Mouse (Mus musculus) B cell, adult (primary cell): Measurements from ENCODE around the gene Cdc42ep3. TPM values are rescaled to one million over a fixed set of nuclear protein-coding genes. Genes with fewer than 3 reads are reported as not detected.

ENCODE experiments used
- total RNA-seq: library from RNA; stranded (reverse); gene quantifications from 4 replicates; pipeline ENCODE4 v1.2.4, GENCODE M21; 2023; ENCODE audit not compliant: inconsistent age

Cdc42ep3 gene
- total RNA-seq = 12.8 to 20.9 TPM (median 14.5 TPM) in 4 replicates

DNA sequence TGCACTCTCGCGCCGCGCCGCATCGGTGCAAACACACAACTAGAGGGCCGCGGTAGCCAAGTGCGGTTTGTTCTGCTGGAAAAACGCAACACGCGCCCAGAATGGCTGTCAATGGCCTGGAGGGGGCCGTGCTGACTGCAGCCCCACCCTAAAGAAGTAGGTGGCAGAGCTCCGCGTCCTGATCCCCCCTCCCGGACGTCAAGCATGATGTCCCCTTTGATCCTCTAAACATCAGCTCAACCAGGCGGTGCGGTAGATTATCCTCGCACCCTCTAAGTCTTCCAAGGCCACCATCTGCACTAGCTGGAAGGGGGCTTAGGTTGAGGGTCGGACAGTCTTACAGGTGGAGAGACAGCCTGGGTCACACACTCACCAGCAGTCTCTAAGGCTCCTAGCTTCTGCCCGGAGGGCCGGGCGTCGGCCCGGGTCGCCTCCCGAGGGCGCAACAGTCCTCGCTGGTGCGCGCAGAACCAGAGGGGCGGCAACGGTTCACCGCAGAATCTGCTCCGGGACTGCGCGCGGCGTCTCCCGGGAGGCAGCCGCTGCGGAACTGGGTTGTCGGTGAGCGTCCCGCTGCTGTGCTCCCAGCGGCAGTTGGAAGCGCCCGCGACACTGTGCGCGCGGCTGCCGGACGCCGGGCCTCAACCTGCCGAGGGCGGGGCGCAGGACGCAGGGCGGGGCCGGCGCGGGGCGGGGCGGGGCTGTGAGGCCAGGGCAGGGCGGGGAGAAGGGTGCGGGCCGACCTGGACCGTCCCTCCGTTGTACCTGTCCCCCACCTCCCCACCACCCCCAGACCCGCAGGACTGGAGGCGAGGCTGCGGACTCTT lies at the start of gene Cdc42ep3:
TSS of gene Cdc42ep3 (minus strand) at position 648 of the 827 bp plus-strand sequence.

